Mouse (Mus musculus) layer of hippocampus, postnatal 25 days (tissue): ENCODE data around the gene Akap13. TPM values are rescaled to one million over a fixed set of nuclear protein-coding genes. Genes with fewer than 3 reads are reported as not detected.

ENCODE experiments used
- microRNA-seq, 2 experiments: library from miRNA; unstranded; fragments of <30 nt; microRNA quantifications; one replicate each; pipeline ENCODE4 v1.2.0; 2021
- total RNA-seq, 2 experiments: library from RNA; stranded (reverse); gene quantifications; 2 replicates each; pipeline ENCODE4 v1.2.3; 2021

Akap13 gene
- total RNA-seq, 2 experiments from 2014 or later: 54.0 to 70.8 TPM

Small RNA genes within 50 kb of the gene (microRNA-seq; reads per million reads assigned to microRNA genes)
- 0 reads per million in 2 experiments for gene Gm23251

Other genes with a start within 250 kb of the Akap13 start
- 100 to 1,000 TPM; 289 to 325 TPM for gene Sv2b, start 146.3 kb upstream of the Akap13 start, total RNA-seq